Mouse (Mus musculus): ENCODE data around the gene Gsta3.

GRCm38 (mm10) chr1:21304174-21304573 is 63.8 kb downstream of the Gsta3 start:
- TF ChIP-seq CTCF (IDR thresholded peaks at IDR 0.05; ENCODE audit: low read depth): no peak
- no peak for TF ChIP-seq EP300 (IDR thresholded peaks at IDR 0.05; ENCODE audit: low read depth)

All from heart, postnatal 0 days (tissue).